Mouse (Mus musculus): ENCODE results near the gene E330017A01Rik. TPM values are rescaled to one million over a fixed set of nuclear protein-coding genes. Genes with fewer than 3 reads are reported as not detected.
"Not testable (repeated sequence)": the region's sequence is repeated elsewhere in the genome, so short reads cannot be mapped to it uniquely, and the experiment has no call there.

E330017A01Rik gene
- polyA plus RNA-seq, 1 experiment from 2014 or later = not detected

- peak within 1 kb of the TSS; percentile 59; the same call in 1 of the 2 replicates for H3K27ac ChIP-seq (replicated peaks; ENCODE audit: low read depth, low read length)
- peaks cover 4% of the 10 kb centered on the region; the same call in 1 of the 2 replicates for H3K36me3 ChIP-seq (replicated peaks; ENCODE audit: control insufficient read depth, insufficient read depth, low read depth, low read length)
- H3K9ac ChIP-seq (replicated peaks; ENCODE audit: low read length) = peak within 1 kb of the TSS; percentile 89
- under 1% methylated on average over 47 of the region's 51 CpGs for WGBS
- H3K9me3 ChIP-seq (replicated peaks; ENCODE audit: control insufficient read depth, low read length) = no peaks in the 10 kb centered on the region
- peak within 1 kb of the TSS; percentile 94 for H3K4me3 ChIP-seq (ENCODE audit: low read depth, low read length)
- DNase-seq (ENCODE audit: low spot score) (peak; percentile 87), ATAC-seq (replicated peaks; ENCODE audit: insufficient number of reproducible peaks, low FRiP score, low TSS enrichment, low read depth) (peak; percentile 99)
- peak within 1 kb of the TSS; percentile 77 for H3K4me2 ChIP-seq (ENCODE audit: low read depth, low read length)
- H3K4me1 ChIP-seq (ENCODE audit: control insufficient read depth, insufficient read depth, low read length) = no peaks in the 10 kb centered on the region
- no peaks in the 10 kb centered on the region for H3K27me3 ChIP-seq (ENCODE audit: control insufficient read depth, insufficient read depth, low read length)
Observed at GRCm38 (mm10) chr16:58669917-58670630, 31.5 kb upstream of the E330017A01Rik start, which contains the start of gene Cpox. Gene Cpox, plus strand, starts transcription at chr16:58670292.

- H3K9me3 ChIP-seq (replicated peaks; ENCODE audit: control insufficient read depth, low read length) = no peaks in the 10 kb centered on the region
- no peak overlapping the region for H3K9ac ChIP-seq (replicated peaks; ENCODE audit: low read length)
- WGBS = 64% methylated on average over 5 of the region's 5 CpGs
- H3K27me3 ChIP-seq (ENCODE audit: control insufficient read depth, insufficient read depth, low read length) = no peaks in the 10 kb centered on the region
- H3K27ac ChIP-seq (replicated peaks; ENCODE audit: low read depth, low read length) = no peak overlapping the region
- ATAC-seq (replicated peaks; ENCODE audit: insufficient number of reproducible peaks, low FRiP score, low TSS enrichment, low read depth) = no peak
- no peak overlapping the region for H3K4me3 ChIP-seq (ENCODE audit: low read depth, low read length)
- peaks cover 4% of the 10 kb centered on the region; the same call in 1 of the 2 replicates for H3K36me3 ChIP-seq (replicated peaks; ENCODE audit: control insufficient read depth, insufficient read depth, low read depth, low read length)
- no peak for DNase-seq (ENCODE audit: low spot score)
- H3K4me1 ChIP-seq (ENCODE audit: control insufficient read depth, insufficient read depth, low read length) = no peaks in the 10 kb centered on the region
- no peak overlapping the region for H3K4me2 ChIP-seq (ENCODE audit: low read depth, low read length)
Observed at GRCm38 (mm10) chr16:58669264-58669663, 30.7 kb upstream of the E330017A01Rik start.

- no peaks in the 10 kb centered on the region for H3K4me1 ChIP-seq (ENCODE audit: control insufficient read depth, insufficient read depth, low read length)
- H3K9me3 ChIP-seq (replicated peaks; ENCODE audit: control insufficient read depth, low read length) = no peaks in the 10 kb centered on the region
- ATAC-seq (replicated peaks; ENCODE audit: insufficient number of reproducible peaks, low FRiP score, low TSS enrichment, low read depth) (no peak), DNase-seq (ENCODE audit: low spot score) (no peak)
- 88% methylated on average over 3 of the region's 3 CpGs for WGBS
- H3K27me3 ChIP-seq (ENCODE audit: control insufficient read depth, insufficient read depth, low read length) = no peaks in the 10 kb centered on the region
- H3K27ac ChIP-seq (replicated peaks; ENCODE audit: low read depth, low read length) = no peak overlapping the region
- no peak overlapping the region for H3K4me3 ChIP-seq (ENCODE audit: low read depth, low read length)
- H3K36me3 ChIP-seq (replicated peaks; ENCODE audit: control insufficient read depth, insufficient read depth, low read depth, low read length) = no peaks in the 10 kb centered on the region
- H3K9ac ChIP-seq (replicated peaks; ENCODE audit: low read length) = no peak overlapping the region
- no peak overlapping the region for H3K4me2 ChIP-seq (ENCODE audit: low read depth, low read length)
Observed at GRCm38 (mm10) chr16:58668586-58668985, 30.0 kb upstream of the E330017A01Rik start.

GRCm38 (mm10) chr16:58666681-58667080 lies 28.1 kb upstream of the E330017A01Rik start:
- not testable (repeated sequence) for H3K36me3 ChIP-seq (replicated peaks; ENCODE audit: control insufficient read depth, insufficient read depth, low read depth, low read length); H3K4me3 ChIP-seq (ENCODE audit: low read depth, low read length); H3K9me3 ChIP-seq (replicated peaks; ENCODE audit: control insufficient read depth, low read length); H3K27ac ChIP-seq (replicated peaks; ENCODE audit: low read depth, low read length); H3K4me2 ChIP-seq (ENCODE audit: low read depth, low read length); DNase-seq (ENCODE audit: low spot score); ATAC-seq (replicated peaks; ENCODE audit: insufficient number of reproducible peaks, low FRiP score, low TSS enrichment, low read depth); H3K27me3 ChIP-seq (ENCODE audit: control insufficient read depth, insufficient read depth, low read length); H3K4me1 ChIP-seq (ENCODE audit: control insufficient read depth, insufficient read depth, low read length); H3K9ac ChIP-seq (replicated peaks; ENCODE audit: low read length)
- WGBS = 83% methylated on average over 3 of the region's 3 CpGs

GRCm38 (mm10) chr16:58665137-58665536 lies 26.6 kb upstream of the E330017A01Rik start:
- not testable (repeated sequence) for H3K4me3 ChIP-seq (ENCODE audit: low read depth, low read length); DNase-seq (ENCODE audit: low spot score); H3K4me1 ChIP-seq (ENCODE audit: control insufficient read depth, insufficient read depth, low read length); ATAC-seq (replicated peaks; ENCODE audit: insufficient number of reproducible peaks, low FRiP score, low TSS enrichment, low read depth); H3K27me3 ChIP-seq (ENCODE audit: control insufficient read depth, insufficient read depth, low read length); H3K36me3 ChIP-seq (replicated peaks; ENCODE audit: control insufficient read depth, insufficient read depth, low read depth, low read length); H3K27ac ChIP-seq (replicated peaks; ENCODE audit: low read depth, low read length); H3K9ac ChIP-seq (replicated peaks; ENCODE audit: low read length); H3K4me2 ChIP-seq (ENCODE audit: low read depth, low read length); H3K9me3 ChIP-seq (replicated peaks; ENCODE audit: control insufficient read depth, low read length)

- Histone ChIP-seq H3K27me3 (ENCODE audit: control insufficient read depth, insufficient read depth, low read length) (no peaks in the 10 kb centered on the region), H3K36me3 (replicated peaks; ENCODE audit: control insufficient read depth, insufficient read depth, low read depth, low read length) (no peaks in the 10 kb centered on the region), H3K4me1 (ENCODE audit: control insufficient read depth, insufficient read depth, low read length) (no peaks in the 10 kb centered on the region), H3K4me3 (ENCODE audit: low read depth, low read length) (no peak overlapping the region), H3K9me3 (replicated peaks; ENCODE audit: control insufficient read depth, low read length) (no peaks in the 10 kb centered on the region), H3K4me2 (ENCODE audit: low read depth, low read length) (no peak overlapping the region), H3K9ac (replicated peaks; ENCODE audit: low read length) (no peak overlapping the region), H3K27ac (replicated peaks; ENCODE audit: low read depth, low read length) (no peak overlapping the region)
- WGBS = 95% methylated on average over 2 of the region's 2 CpGs
- ATAC-seq (replicated peaks; ENCODE audit: insufficient number of reproducible peaks, low FRiP score, low TSS enrichment, low read depth) = no peak
- no peak for DNase-seq (ENCODE audit: low spot score)
Observed at GRCm38 (mm10) chr16:58663816-58664215, 25.3 kb upstream of the E330017A01Rik start.

- DNase-seq (ENCODE audit: low spot score) = peak; percentile 29
- H3K27ac ChIP-seq (replicated peaks; ENCODE audit: low read depth, low read length) = no peak overlapping the region
- H3K9ac ChIP-seq (replicated peaks; ENCODE audit: low read length) = no peak overlapping the region
- no peak overlapping the region for H3K4me2 ChIP-seq (ENCODE audit: low read depth, low read length)
- H3K4me3 ChIP-seq (ENCODE audit: low read depth, low read length) = no peak overlapping the region
- H3K27me3 ChIP-seq (ENCODE audit: control insufficient read depth, insufficient read depth, low read length) = no peaks in the 10 kb centered on the region
- no peak for ATAC-seq (replicated peaks; ENCODE audit: insufficient number of reproducible peaks, low FRiP score, low TSS enrichment, low read depth)
- H3K4me1 ChIP-seq (ENCODE audit: control insufficient read depth, insufficient read depth, low read length) = no peaks in the 10 kb centered on the region
- H3K9me3 ChIP-seq (replicated peaks; ENCODE audit: control insufficient read depth, low read length) = no peaks in the 10 kb centered on the region
- 71% methylated on average over 5 of the region's 5 CpGs for WGBS
- H3K36me3 ChIP-seq (replicated peaks; ENCODE audit: control insufficient read depth, insufficient read depth, low read depth, low read length) = no peaks in the 10 kb centered on the region
Observed at GRCm38 (mm10) chr16:58663021-58663420, 24.5 kb upstream of the E330017A01Rik start.

GRCm38 (mm10) chr16:58662287-58662791 lies 23.8 kb upstream of the E330017A01Rik start:
- ATAC-seq (replicated peaks; ENCODE audit: insufficient number of reproducible peaks, low FRiP score, low TSS enrichment, low read depth) = no peak
- Histone ChIP-seq H3K9ac (replicated peaks; ENCODE audit: low read length) (no peak overlapping the region), H3K9me3 (replicated peaks; ENCODE audit: control insufficient read depth, low read length) (no peaks in the 10 kb centered on the region), H3K27me3 (ENCODE audit: control insufficient read depth, insufficient read depth, low read length) (no peaks in the 10 kb centered on the region), H3K4me2 (ENCODE audit: low read depth, low read length) (no peak overlapping the region), H3K27ac (replicated peaks; ENCODE audit: low read depth, low read length) (no peak overlapping the region), H3K4me1 (ENCODE audit: control insufficient read depth, insufficient read depth, low read length) (no peaks in the 10 kb centered on the region), H3K4me3 (ENCODE audit: low read depth, low read length) (no peak overlapping the region), H3K36me3 (replicated peaks; ENCODE audit: control insufficient read depth, insufficient read depth, low read depth, low read length) (no peaks in the 10 kb centered on the region)
- no peak for DNase-seq (ENCODE audit: low spot score)
